Mouse (Mus musculus) erythroblast, embryonic 14.5 days (primary cell): ENCODE measurements around the gene Sun2.

Experiments used
- GATA1 ChIP-seq: IDR thresholded peaks from 2 replicates; pipeline ENCODE4 v1.6.1; 2012; ENCODE audit warnings: low read length, inconsistent platforms, mixed read lengths
- TAL1 ChIP-seq: IDR thresholded peaks from 3 replicates; pipeline ENCODE4 v1.6.1; 2012; ENCODE audit warnings: low read length, inconsistent platforms, mixed read lengths

GRCm38 (mm10) chr15:79688268-79688956 lies 53.9 kb downstream of the Sun2 start:
- TF ChIP-seq TAL1: no peak
- TF ChIP-seq GATA1: no peak
